In genomic region chr6:133875906-133876462, GRCm38 (mm10) we compare ENCODE assay signal across 10 mouse cellular contexts. TPM values are rescaled to one million over a fixed set of nuclear protein-coding genes. Genes with fewer than 3 reads are reported as not detected.
DNase-seq lines count a peak whose midpoint lies in the region; ATAC-seq and TF ChIP-seq lines count a peak whose summit lies in the region.
"Had no signal": no experiment of that assay in that cellular context is flagged by ENCODE, and none has a peak within 500 bp of the region (broad histone marks: within the 10 kb centered on the region; RNA-seq: fewer than 3 reads in every experiment).

No protein-coding gene starts in this region.

- intact Hi-C loops in gastrocnemius, postnatal 36 days (cut with DNase I): loop anchor here (5.0 kb wide), 1 partner anchor 169 kb away; no protein-coding TSS in a partner anchor

- H3K4me2 ChIP-seq in hindbrain, embryonic 12.5 days (replicated peaks): no peak overlapping the region
- no peak overlapping the region for H3K4me2 ChIP-seq in neural tube, embryonic 14.5 days (ENCODE audit: low read depth, low read length)
- H3K4me2 ChIP-seq: embryonic facial prominence, embryonic 12.5 days had no signal

- no peaks in the 10 kb centered on the region for H3K36me3 ChIP-seq in hindbrain, embryonic 10.5 days
- H3K36me3 ChIP-seq in hindbrain, embryonic 12.5 days: no peaks in the 10 kb centered on the region
- no peaks in the 10 kb centered on the region for H3K36me3 ChIP-seq in E14TG2a.4 (ENCODE audit: insufficient read depth, low read length)
- H3K36me3 ChIP-seq in limb, embryonic 10.5 days: no peaks in the 10 kb centered on the region
- no peaks in the 10 kb centered on the region for H3K36me3 ChIP-seq in neural tube, embryonic 14.5 days (ENCODE audit: control insufficient read depth, insufficient read depth, low read length)
- H3K36me3 ChIP-seq: embryonic facial prominence, embryonic 12.5 days had no signal

- WGBS in hindbrain, embryonic 10.5 days: 32% methylated on average over 12 of the region's 12 CpGs
- 30% methylated on average over 12 of the region's 12 CpGs for WGBS in hindbrain, embryonic 12.5 days
- WGBS in limb, embryonic 10.5 days: 34% methylated on average over 12 of the region's 12 CpGs
- 35% methylated on average over 12 of the region's 12 CpGs for WGBS in neural tube, embryonic 14.5 days

- H3K4me1 ChIP-seq in hindbrain, embryonic 10.5 days (replicated peaks): no peaks in the 10 kb centered on the region
- H3K4me1 ChIP-seq in hindbrain, embryonic 12.5 days: no peaks in the 10 kb centered on the region
- H3K4me1 ChIP-seq in E14TG2a.4 (replicated peaks; ENCODE audit: low read depth, low read length): peaks cover 3% of the 10 kb centered on the region; the same call in 1 of the 2 replicates
- H3K4me1 ChIP-seq in limb, embryonic 10.5 days: no peaks in the 10 kb centered on the region
- no peaks in the 10 kb centered on the region for H3K4me1 ChIP-seq in neural tube, embryonic 14.5 days (ENCODE audit: control insufficient read depth, insufficient read depth, low read length)
- H3K4me1 ChIP-seq: embryonic facial prominence, embryonic 12.5 days had no signal

- H3K27me3 ChIP-seq in hindbrain, embryonic 10.5 days (ENCODE audit: insufficient read depth, poor library complexity, severe bottlenecking): no peaks in the 10 kb centered on the region
- H3K27me3 ChIP-seq in hindbrain, embryonic 12.5 days: no peaks in the 10 kb centered on the region
- no peaks in the 10 kb centered on the region for H3K27me3 ChIP-seq in E14TG2a.4 (ENCODE audit: insufficient read depth, low read length)
- H3K27me3 ChIP-seq in limb, embryonic 10.5 days (ENCODE audit: low read depth, poor library complexity, severe bottlenecking): no peaks in the 10 kb centered on the region
- H3K27me3 ChIP-seq in neural tube, embryonic 14.5 days (ENCODE audit: control insufficient read depth, insufficient read depth, low read length): no peaks in the 10 kb centered on the region
- H3K27me3 ChIP-seq: embryonic facial prominence, embryonic 12.5 days had no signal

- ATAC-seq in hindbrain, embryonic 12.5 days (ENCODE audit: low FRiP score): no peak
- ATAC-seq in hematopoietic stem cell, adult 5-6 weeks (replicated peaks in 1 of 2; ENCODE audit: insufficient read depth in 1 of 2, low FRiP score in 2 of 2, low TSS enrichment in 1 of 2, low read depth in 1 of 2, poor library complexity in 2 of 2, severe bottlenecking in 2 of 2): peak; percentile 49 to 60
- peak; percentile 34; the same call in 1 of the 2 replicates for ATAC-seq in neural tube, embryonic 14.5 days (ENCODE audit: low read depth)

- peak; percentile 20 for DNase-seq in hindbrain, embryonic 10.5 days (ENCODE audit: low spot score)
- peak; percentile 24 for DNase-seq in c-Kit-positive CD71-positive TER-119-positive erythroid progenitor cells, embryonic 14.5 days (ENCODE audit: low spot score)
- DNase-seq in limb, embryonic 10.5 days (ENCODE audit: low spot score): peak; percentile 44
- no peak for DNase-seq in gastrocnemius, postnatal 36 days

- H3K4me3 ChIP-seq in hindbrain, embryonic 10.5 days: no peak overlapping the region
- H3K4me3 ChIP-seq in hindbrain, embryonic 12.5 days: no peak overlapping the region
- no peak overlapping the region for H3K4me3 ChIP-seq in E14TG2a.4 (replicated peaks; ENCODE audit: low read length)
- no peak overlapping the region for H3K4me3 ChIP-seq in limb, embryonic 10.5 days
- no peak overlapping the region for H3K4me3 ChIP-seq in neural tube, embryonic 14.5 days (ENCODE audit: low read depth, low read length)
- H3K4me3 ChIP-seq: embryonic facial prominence, embryonic 12.5 days had no signal

- no peak overlapping the region for H3K9ac ChIP-seq in hindbrain, embryonic 12.5 days
- H3K9ac ChIP-seq in neural tube, embryonic 14.5 days (replicated peaks; ENCODE audit: low read depth, low read length): no peak overlapping the region
- H3K9ac ChIP-seq: embryonic facial prominence, embryonic 12.5 days had no signal

- no peaks in the 10 kb centered on the region for H3K9me3 ChIP-seq in hindbrain, embryonic 10.5 days
- no peaks in the 10 kb centered on the region for H3K9me3 ChIP-seq in hindbrain, embryonic 12.5 days (replicated peaks)
- no peaks in the 10 kb centered on the region for H3K9me3 ChIP-seq in E14TG2a.4 (ENCODE audit: low read length)
- no peaks in the 10 kb centered on the region for H3K9me3 ChIP-seq in limb, embryonic 10.5 days (replicated peaks)
- H3K9me3 ChIP-seq in neural tube, embryonic 14.5 days (ENCODE audit: control insufficient read depth, low read length): no peaks in the 10 kb centered on the region
- H3K9me3 ChIP-seq: embryonic facial prominence, embryonic 12.5 days had no signal

- peak; percentile 28; the same call in 1 of the 2 replicates for TF ChIP-seq CTCF in E14TG2a.4 (conservative IDR thresholded peaks at IDR 0.05; ENCODE audit: low read length)

- H3K27ac ChIP-seq in hindbrain, embryonic 10.5 days: no peak overlapping the region
- H3K27ac ChIP-seq in hindbrain, embryonic 12.5 days: no peak overlapping the region
- H3K27ac ChIP-seq in limb, embryonic 10.5 days: no peak overlapping the region
- H3K27ac ChIP-seq in neural tube, embryonic 14.5 days (ENCODE audit: low read depth, low read length): no peak overlapping the region
- H3K27ac ChIP-seq: embryonic facial prominence, embryonic 12.5 days had no signal

RNA-seq across cellular contexts. Expression of gene Kap, which starts 22.4 kb away (rescaled TPM):
- polyA plus RNA-seq in hindbrain, embryonic 10.5 days (2016; fragmentation: Nextera tagmentation; extraction: Ambion mirVana): not detected in 2 replicates
- polyA plus RNA-seq in hindbrain, embryonic 12.5 days (2016; fragmentation: Nextera tagmentation; extraction: Ambion mirVana): not detected in 2 replicates
- total RNA-seq in hematopoietic stem cell, adult 5-6 weeks (2017): not detected in 2 replicates
- polyA plus RNA-seq in limb, embryonic 10.5 days (2016; fragmentation: Nextera tagmentation; extraction: Ambion mirVana): not detected in 2 replicates
- not detected in 2 replicates for polyA plus RNA-seq in neural tube, embryonic 14.5 days (2014; fragmentation: Nextera tagmentation; extraction: Ambion mirVana)
- not detected for total RNA-seq in gastrocnemius, postnatal 36 days (2021)
- polyA plus RNA-seq: embryonic facial prominence, embryonic 12.5 days; lung, embryonic 16.5 days had no signal

Comparison
In these comparisons a context has a peak if more than half of its experiments do, and no peak if none do; other contexts are left out.
1. DNase-seq: peak in hindbrain, embryonic 10.5 days (single experiment), c-Kit-positive CD71-positive TER-119-positive erythroid progenitor cells, embryonic 14.5 days (single experiment) and limb, embryonic 10.5 days (single experiment); none in gastrocnemius, postnatal 36 days (0 of 2).